Mouse (Mus musculus): ENCODE results near the gene Agbl5. TPM values are rescaled to one million over a fixed set of nuclear protein-coding genes. Genes with fewer than 3 reads are reported as not detected.

Gene Agbl5
- total RNA-seq, 2 experiments from 2014 or later = 12.2 to 15.5 TPM

DNA sequence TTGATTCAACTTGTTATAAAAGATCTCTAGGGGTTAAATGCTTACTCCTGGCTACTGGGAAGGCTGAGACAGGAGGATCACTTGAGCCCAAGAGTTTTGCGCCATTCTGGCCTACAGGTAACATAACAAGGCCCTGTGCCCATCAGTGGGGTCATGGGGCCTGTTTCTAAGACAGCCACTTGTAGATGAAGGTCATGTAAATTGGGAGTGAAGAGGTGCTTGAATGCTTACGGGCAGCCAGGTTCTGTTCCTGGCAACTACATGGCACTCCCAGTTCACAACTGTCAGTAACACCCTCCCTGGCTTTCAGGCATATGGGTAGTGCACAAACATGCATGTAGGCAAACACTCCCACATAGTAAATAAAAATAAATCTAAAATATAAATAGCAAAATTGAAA is 62.4 kb downstream of the Agbl5 start:
- H3K27ac ChIP-seq = peak overlapping the region; percentile 94
- no peak for DNase-seq (ENCODE audit: low spot score in 2 of 2)
- peak overlapping the region; percentile 68 for H3K4me3 ChIP-seq
- no peak for TF ChIP-seq CTCF (conservative IDR thresholded peaks at IDR 0.05)

DNA sequence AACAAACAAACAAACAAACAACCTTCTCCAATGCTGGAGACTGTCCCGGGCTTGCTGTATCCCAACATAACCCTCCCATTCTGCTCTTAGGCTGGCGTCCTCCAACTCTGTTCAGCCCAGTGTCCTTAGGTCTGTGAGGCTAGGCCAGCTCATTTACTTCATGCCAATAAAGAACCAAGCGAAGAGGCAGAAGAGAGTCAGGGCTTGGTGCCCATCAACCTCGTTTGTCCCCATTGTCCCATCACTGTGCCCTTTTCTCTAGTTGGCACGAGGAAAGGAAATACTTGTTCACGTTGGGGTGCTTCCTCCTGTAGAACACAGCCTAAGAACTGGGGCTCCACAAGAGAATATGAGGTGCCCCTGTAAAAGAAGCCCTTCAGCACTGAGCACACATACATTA is 63.2 kb downstream of the Agbl5 start:
- H3K27ac ChIP-seq = peak overlapping the region; percentile 53; the same call in 1 of the 2 replicates

DNA sequence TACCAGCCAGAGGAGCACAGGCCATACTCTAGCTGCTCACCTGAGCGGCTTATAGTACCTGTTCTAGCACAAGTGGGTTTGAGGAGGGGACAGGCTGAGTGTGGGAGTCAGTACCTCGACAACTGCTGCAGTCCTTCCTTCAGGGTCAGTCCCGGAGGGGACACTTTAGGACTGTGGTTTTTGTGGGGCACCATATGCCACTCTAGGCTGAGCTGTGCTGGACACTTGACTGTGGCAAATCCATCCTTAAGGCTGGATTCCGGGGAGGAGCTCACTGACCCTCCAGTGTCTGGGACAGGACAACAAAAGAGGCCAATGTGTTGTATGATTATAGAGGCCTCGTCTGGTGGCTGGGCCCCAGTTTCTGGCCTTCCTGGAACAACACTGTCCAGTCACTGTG is 64.1 kb downstream of the Agbl5 start:
- peak overlapping the region; percentile 53; the same call in 1 of the 2 replicates for H3K27ac ChIP-seq
- H3K4me3 ChIP-seq = no peak overlapping the region
- TF ChIP-seq CTCF (conservative IDR thresholded peaks at IDR 0.05) = no peak
- no peak for DNase-seq (ENCODE audit: low spot score in 2 of 2)

More for the DNA sequence above, 63.2 kb downstream of the Agbl5 start:
- H3K4me3 ChIP-seq = no peak overlapping the region
- TF ChIP-seq CTCF (conservative IDR thresholded peaks at IDR 0.05) = no peak
- no peak for DNase-seq (ENCODE audit: low spot score in 2 of 2)

DNA sequence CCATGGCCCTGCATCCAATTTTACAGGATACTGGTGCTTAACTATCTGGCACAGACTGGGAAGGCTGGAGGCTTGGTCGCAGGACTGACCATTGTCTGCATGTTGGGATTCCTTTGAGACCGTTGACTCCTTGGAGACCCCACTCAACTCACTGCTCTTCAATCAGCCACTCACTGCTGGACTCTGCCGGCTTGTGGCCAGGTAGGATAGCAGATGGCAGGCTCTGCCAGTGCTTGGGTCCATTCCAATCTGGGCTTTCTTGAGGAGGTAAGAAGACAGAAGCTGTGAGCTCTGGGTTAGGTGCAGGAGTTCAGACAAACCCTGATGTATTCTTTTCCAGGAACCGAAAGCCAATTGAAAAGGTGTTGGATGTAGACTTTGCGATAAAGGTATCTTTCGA is 65.6 kb downstream of the Agbl5 start:
- no peak for DNase-seq (ENCODE audit: low spot score in 2 of 2)
- TF ChIP-seq CTCF (conservative IDR thresholded peaks at IDR 0.05) = no peak
- H3K4me3 ChIP-seq = no peak overlapping the region
- H3K27ac ChIP-seq = no peak overlapping the region

DNA sequence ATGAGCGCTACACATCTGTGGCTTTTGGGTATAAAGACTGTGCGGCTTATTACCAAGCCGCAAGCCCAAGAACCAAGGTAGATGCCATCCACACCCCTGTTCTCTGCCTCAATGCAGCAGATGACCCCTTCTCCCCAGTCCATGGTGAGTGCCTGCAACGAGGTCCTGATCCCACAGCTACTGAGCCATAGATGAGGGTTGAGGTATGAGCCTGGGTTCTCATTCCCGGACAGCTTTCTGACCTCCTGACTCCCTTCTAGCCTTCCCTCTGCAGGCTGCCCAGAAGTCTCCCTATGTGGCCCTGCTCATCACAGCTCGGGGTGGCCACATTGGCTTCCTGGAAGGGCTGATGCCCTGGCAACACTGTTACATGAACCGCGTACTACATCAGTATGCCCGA is 66.1 kb downstream of the Agbl5 start:
- Histone ChIP-seq H3K4me3 (no peak overlapping the region), H3K27ac (no peak overlapping the region)
- TF ChIP-seq CTCF (conservative IDR thresholded peaks at IDR 0.05) = no peak
- no peak for DNase-seq (ENCODE audit: low spot score in 2 of 2)

DNA sequence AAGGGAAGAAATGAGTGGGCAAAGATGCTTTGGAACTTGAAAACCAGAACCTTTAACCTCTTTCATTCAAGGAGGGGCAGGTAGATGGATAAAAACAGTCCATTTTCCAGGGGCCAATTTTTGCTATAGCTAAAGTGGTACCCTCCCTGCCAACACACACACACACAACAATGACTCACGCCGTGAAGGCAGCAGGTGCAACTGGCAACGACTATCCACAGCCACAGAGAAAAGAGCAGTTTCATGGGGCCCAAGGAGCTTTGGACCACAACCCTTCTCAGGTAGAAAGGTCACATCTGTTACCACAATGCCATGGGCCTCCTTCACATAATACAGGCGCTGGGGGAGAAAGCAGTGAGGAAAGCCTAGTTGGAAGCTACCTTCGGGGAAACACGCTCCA is 67.3 kb downstream of the Agbl5 start:
- H3K4me3 ChIP-seq = no peak overlapping the region
- H3K27ac ChIP-seq = no peak overlapping the region
- no peak for TF ChIP-seq CTCF (conservative IDR thresholded peaks at IDR 0.05)
- no peak for DNase-seq (ENCODE audit: low spot score in 2 of 2)

Other genes with a start within 250 kb of the Agbl5 start
- gene Slc35f6, start 240.8 kb upstream of the Agbl5 start, total RNA-seq (2021) = 10 to 100 TPM; 39.2 to 39.9 TPM
- gene Cenpa, start 221.9 kb upstream of the Agbl5 start, total RNA-seq (2021) = 1 to 10 TPM; 3.7 to 7.1 TPM
- 10 to 100 TPM; 30.1 to 30.7 TPM for gene Dpysl5, start 177.1 kb upstream of the Agbl5 start, total RNA-seq (2021)
- 100 to 1,000 TPM; 231 to 237 TPM for gene Mapre3, start 74.1 kb upstream of the Agbl5 start, total RNA-seq (2021)
- 10 to 100 TPM; 60.8 to 63.2 TPM for gene Tmem214, start 20.7 kb upstream of the Agbl5 start, total RNA-seq (2021)
- gene Ost4, start 19.1 kb downstream of the Agbl5 start, total RNA-seq (2021) = 10 to 100 TPM; 91.5 to 93.8 TPM
- gene Emilin1, start 24.7 kb downstream of the Agbl5 start, total RNA-seq (2021) = 1 to 10 TPM; 2.0 TPM
- 10 to 100 TPM; 17.0 to 17.7 TPM for gene Khk, start 32.7 kb downstream of the Agbl5 start, total RNA-seq (2021)
- 10 to 100 TPM; 15.5 to 16.7 TPM for gene Cgref1, start 56.9 kb downstream of the Agbl5 start, total RNA-seq (2021)
- gene Preb, start 71.7 kb downstream of the Agbl5 start, total RNA-seq (2021) = 100 to 1,000 TPM; 132 to 145 TPM
- under 1 TPM; 0.10 to 0.20 TPM for gene Tcf23, start 80.0 kb downstream of the Agbl5 start, total RNA-seq (2021)
- gene Atraid, start 159.6 kb downstream of the Agbl5 start, total RNA-seq (2021) = 10 to 100 TPM; 73.4 to 78.8 TPM
- 10 to 100 TPM; 15.0 to 16.1 TPM for gene Slc5a6, start 160.2 kb downstream of the Agbl5 start, total RNA-seq (2021)
- gene Cad, start 166.1 kb downstream of the Agbl5 start, total RNA-seq (2021) = 10 to 100 TPM; 17.1 to 21.6 TPM
- gene Dnajc5g, start 217.6 kb downstream of the Agbl5 start, total RNA-seq (2021) = not detected
- 10 to 100 TPM; 89.6 to 92.2 TPM for gene Slc30a3, start 219.5 kb downstream of the Agbl5 start, total RNA-seq (2021)
- gene Trim54, start 228.0 kb downstream of the Agbl5 start, total RNA-seq (2021) = not detected